Mouse (Mus musculus): ENCODE results near the gene Gm20219.
A peak's percentile ranks its signal among the peaks of the same experiment; 100 is the strongest.

Gene Gm20219

GRCm38 (mm10) chr17:56552781-56553363 lies 1.3 kb downstream of the Gm20219 start:
- peak; percentile 68 for DNase-seq

- peak; percentile 27 for DNase-seq
These were observed 2.2 kb downstream of the Gm20219 start for GRCm38 (mm10) chr17:56551841-56552581.

GRCm38 (mm10) chr17:56550784-56551475 lies 3.3 kb downstream of the Gm20219 start:
- peak; percentile 30 for DNase-seq

- DNase-seq = no peak
These were observed 5.5 kb downstream of the Gm20219 start for GRCm38 (mm10) chr17:56548605-56549105.

GRCm38 (mm10) chr17:56547846-56548604 lies 6.2 kb downstream of the Gm20219 start:
- peak; percentile 63 for DNase-seq

- peak; percentile 95 for DNase-seq
These were observed 6.9 kb downstream of the Gm20219 start for GRCm38 (mm10) chr17:56547116-56547845.

GRCm38 (mm10) chr17:56546576-56546975 lies 7.6 kb downstream of the Gm20219 start:
- DNase-seq = no peak

GRCm38 (mm10) chr17:56545945-56546344 lies 8.2 kb downstream of the Gm20219 start:
- no peak for DNase-seq

- DNase-seq = no peak
These were observed 9.3 kb downstream of the Gm20219 start for GRCm38 (mm10) chr17:56544699-56545387.

GRCm38 (mm10) chr17:56543684-56544224 lies 10.4 kb downstream of the Gm20219 start:
- no peak for DNase-seq

GRCm38 (mm10) chr17:56542736-56543135 lies 11.5 kb downstream of the Gm20219 start:
- no peak for DNase-seq

- no peak for DNase-seq
These were observed 13.6 kb downstream of the Gm20219 start for GRCm38 (mm10) chr17:56540562-56540975.

- no peak for DNase-seq
These were observed 16.3 kb downstream of the Gm20219 start for GRCm38 (mm10) chr17:56537912-56538311.

- no peak for DNase-seq
These were observed 17.3 kb downstream of the Gm20219 start for GRCm38 (mm10) chr17:56536874-56537273.

- DNase-seq = no peak
These were observed 18.0 kb downstream of the Gm20219 start for GRCm38 (mm10) chr17:56536192-56536591.

- DNase-seq = no peak
These were observed 29.2 kb downstream of the Gm20219 start for GRCm38 (mm10) chr17:56524943-56525342.

GRCm38 (mm10) chr17:56522744-56523143 lies 31.4 kb downstream of the Gm20219 start:
- no peak for DNase-seq

GRCm38 (mm10) chr17:56515690-56516410 lies 38.3 kb downstream of the Gm20219 start:
- DNase-seq = no peak

GRCm38 (mm10) chr17:56514916-56515315 lies 39.3 kb downstream of the Gm20219 start:
- DNase-seq = no peak

- DNase-seq = no peak
These were observed 39.9 kb downstream of the Gm20219 start for GRCm38 (mm10) chr17:56514330-56514729.

- DNase-seq = no peak
These were observed 41.9 kb downstream of the Gm20219 start, which contains the start of gene Znrf4 for GRCm38 (mm10) chr17:56512310-56512709. Znrf4 (minus strand) TSS chr17:56512431.
